Mouse (Mus musculus): Measurements from ENCODE around the gene Cops4. TPM values are rescaled to one million over a fixed set of nuclear protein-coding genes. Genes with fewer than 3 reads are reported as not detected.
A peak's percentile ranks its signal among the peaks of the same experiment; 100 is the strongest.

The Cops4 gene
- 2.9 and 14.4 TPM in 2 replicates for polyA plus RNA-seq (2012; ENCODE audit: insufficient read depth, low replicate concordance)

DNA sequence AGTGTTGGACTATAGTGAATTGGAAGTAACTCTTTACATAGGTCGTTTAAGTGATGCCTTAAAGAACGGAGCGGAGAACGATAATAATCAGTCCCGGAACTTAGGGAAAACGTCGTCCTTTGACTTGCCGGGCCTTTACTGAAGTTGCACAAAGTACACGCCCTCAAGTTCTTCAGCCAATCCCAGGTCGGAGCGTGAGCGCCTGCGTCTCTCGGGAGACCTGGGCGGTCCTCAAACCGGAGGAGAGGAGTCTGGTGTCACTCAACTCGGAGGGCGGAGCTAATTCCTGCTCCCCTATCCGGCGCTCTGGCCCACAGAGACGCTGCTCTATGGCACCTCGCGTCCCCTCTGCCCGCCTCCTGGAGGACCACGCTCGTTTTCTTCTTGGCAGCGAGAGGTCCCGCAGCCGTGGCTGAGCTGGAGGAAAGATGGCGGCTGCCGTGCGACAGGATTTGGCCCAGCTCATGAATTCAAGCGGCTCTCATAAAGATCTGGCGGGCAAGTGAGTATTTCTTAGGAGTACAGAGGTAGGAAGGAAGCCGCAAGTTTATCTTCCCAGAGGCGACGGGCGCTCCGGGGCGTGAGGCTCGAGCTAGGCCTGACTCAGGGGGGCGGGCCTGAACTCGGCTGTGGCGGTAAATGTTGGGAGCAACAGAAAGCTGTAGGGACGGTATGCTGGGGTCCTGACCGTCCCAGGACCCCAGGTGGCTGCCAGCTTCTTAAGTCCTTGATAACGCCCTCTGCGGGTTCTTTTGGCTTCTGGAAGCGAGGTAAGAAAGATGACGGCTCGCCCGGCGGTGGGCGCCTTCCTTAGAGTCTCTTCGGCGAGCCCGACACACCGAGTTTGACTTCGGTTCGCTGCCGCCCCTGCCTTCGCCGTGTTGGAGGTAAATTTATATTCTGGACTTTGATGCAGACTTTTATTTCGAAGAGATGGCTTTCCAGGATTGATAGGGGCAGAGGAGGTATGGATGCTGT is at the start of gene Cops4:
Gene Cops4 (plus strand): TSS at position 261 of the 978 bp plus-strand sequence.
- no peaks in the 10 kb centered on the region for H3K9me3 ChIP-seq
- TF ChIP-seq GATA1 (IDR thresholded peaks at IDR 0.05; ENCODE audit: borderline replicate concordance, low read length) (no peak), FLI1 (IDR thresholded peaks at IDR 0.05; ENCODE audit: low read length) (no peak)
- peaks cover 3% of the 10 kb centered on the region for H3K27me3 ChIP-seq (replicated peaks)
- peaks cover 57% of the 10 kb centered on the region for H3K4me1 ChIP-seq
- peak within 1 kb of the TSS; percentile 95 for H3K4me3 ChIP-seq (replicated peaks)
- H3K36me3 ChIP-seq (replicated peaks; ENCODE audit: low read length), result peaks cover 13% of the 10 kb centered on the region

DNA sequence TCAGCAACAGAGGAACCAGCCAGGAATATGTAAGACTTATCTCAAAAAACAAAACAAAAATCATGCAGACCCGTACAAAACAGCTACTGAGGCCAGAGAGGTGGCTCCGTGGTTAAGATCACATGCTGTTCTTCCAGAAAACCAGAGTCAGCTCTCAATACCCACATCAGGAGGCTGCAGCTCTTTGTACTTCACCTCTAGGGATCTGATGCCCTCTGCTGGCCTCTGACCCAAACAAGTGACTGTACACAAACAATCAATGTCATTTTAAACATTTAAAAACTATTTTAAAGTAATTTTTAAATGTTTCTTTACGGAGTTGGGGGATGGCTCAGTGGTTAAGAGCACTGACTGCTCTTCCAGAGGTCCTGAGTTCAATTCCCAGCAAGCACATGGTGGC is 41.8 kb upstream of the Cops4 start:
- Histone ChIP-seq H3K36me3 (replicated peaks; ENCODE audit: low read length) (peaks cover 85% of the 10 kb centered on the region), H3K9me3 (no peaks in the 10 kb centered on the region), H3K27me3 (replicated peaks) (no peaks in the 10 kb centered on the region), H3K4me1 (peaks cover 22% of the 10 kb centered on the region), H3K4me3 (replicated peaks) (no peak overlapping the region)
- TF ChIP-seq FLI1 (IDR thresholded peaks at IDR 0.05; ENCODE audit: low read length), result no peak
- no peak for TF ChIP-seq GATA1 (IDR thresholded peaks at IDR 0.05; ENCODE audit: borderline replicate concordance, low read length)

DNA sequence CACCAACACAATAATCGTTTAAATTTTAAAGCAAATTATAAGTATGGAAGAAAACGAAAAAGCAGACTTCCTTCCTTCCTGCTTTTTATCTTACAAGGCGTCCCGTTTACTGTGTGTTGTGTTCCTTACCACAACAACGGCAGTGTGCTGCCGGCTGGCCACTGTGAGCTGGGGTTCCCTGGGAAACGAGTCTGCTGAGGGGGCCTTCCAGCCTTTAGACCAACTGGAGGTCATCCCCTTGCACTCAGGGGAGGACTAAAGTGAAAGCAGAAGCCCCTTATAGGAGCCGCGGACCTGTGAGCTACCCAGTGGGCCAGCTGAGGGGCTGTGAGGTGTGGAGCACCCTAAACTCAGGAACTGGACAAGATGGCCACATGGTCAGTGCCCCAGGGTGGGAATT is 40.5 kb upstream of the Cops4 start:
- H3K36me3 ChIP-seq (replicated peaks; ENCODE audit: low read length), result peaks cover 84% of the 10 kb centered on the region

DNA sequence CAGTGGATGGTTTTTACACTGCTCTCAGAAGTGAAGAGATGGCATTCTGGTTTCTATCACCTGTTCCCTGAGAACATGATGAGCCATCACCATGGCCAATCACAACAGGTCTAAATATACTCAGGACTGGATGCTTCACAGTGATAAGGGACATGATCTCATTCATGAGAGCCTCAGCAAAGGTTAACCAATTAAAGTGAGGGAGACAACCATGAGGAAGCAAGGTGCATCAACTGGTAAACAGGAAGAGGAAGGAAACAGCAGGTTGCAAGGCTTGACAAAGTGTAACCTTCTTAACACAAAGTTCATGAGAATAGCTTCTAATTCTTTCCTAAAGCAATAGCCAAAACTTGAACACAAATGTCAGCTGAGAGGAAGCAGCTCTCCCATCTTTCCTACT is 34.5 kb upstream of the Cops4 start:
- no peak for TF ChIP-seq FLI1 (IDR thresholded peaks at IDR 0.05; ENCODE audit: low read length)
- TF ChIP-seq GATA1 (IDR thresholded peaks at IDR 0.05; ENCODE audit: borderline replicate concordance, low read length), result no peak
- H3K4me3 ChIP-seq (replicated peaks), result no peak overlapping the region
- peaks cover 75% of the 10 kb centered on the region for H3K36me3 ChIP-seq (replicated peaks; ENCODE audit: low read length)
- no peaks in the 10 kb centered on the region for H3K9me3 ChIP-seq
- no peaks in the 10 kb centered on the region for H3K27me3 ChIP-seq (replicated peaks)
- peaks cover 24% of the 10 kb centered on the region for H3K4me1 ChIP-seq

More for the DNA sequence above, 40.5 kb upstream of the Cops4 start:
- Histone ChIP-seq H3K9me3 (no peaks in the 10 kb centered on the region), H3K4me1 (peaks cover 11% of the 10 kb centered on the region), H3K4me3 (replicated peaks) (no peak overlapping the region), H3K27me3 (replicated peaks) (no peaks in the 10 kb centered on the region)
- TF ChIP-seq FLI1 (IDR thresholded peaks at IDR 0.05; ENCODE audit: low read length) (no peak), GATA1 (IDR thresholded peaks at IDR 0.05; ENCODE audit: borderline replicate concordance, low read length) (no peak)

- H3K4me1 ChIP-seq, result peaks cover 55% of the 10 kb centered on the region
- H3K9me3 ChIP-seq, result no peaks in the 10 kb centered on the region
- H3K27me3 ChIP-seq (replicated peaks), result no peaks in the 10 kb centered on the region
- H3K36me3 ChIP-seq (replicated peaks; ENCODE audit: low read length), result peaks cover 46% of the 10 kb centered on the region
- H3K4me3 ChIP-seq (replicated peaks), result no peak overlapping the region
- TF ChIP-seq FLI1 (IDR thresholded peaks at IDR 0.05; ENCODE audit: low read length) (no peak), GATA1 (IDR thresholded peaks at IDR 0.05; ENCODE audit: borderline replicate concordance, low read length) (no peak)
These were observed 31.0 kb upstream of the Cops4 start for GRCm38 (mm10) chr5:100487120-100487519.

- peaks cover 44% of the 10 kb centered on the region for H3K36me3 ChIP-seq (replicated peaks; ENCODE audit: low read length)
- no peak overlapping the region for H3K4me3 ChIP-seq (replicated peaks)
- peaks cover 58% of the 10 kb centered on the region for H3K4me1 ChIP-seq
These were observed 29.9 kb upstream of the Cops4 start for GRCm38 (mm10) chr5:100488231-100488630.

GRCm38 (mm10) chr5:100489340-100489739 is 28.8 kb upstream of the Cops4 start:
- Histone ChIP-seq H3K4me3 (replicated peaks) (no peak overlapping the region), H3K4me1 (peaks cover 56% of the 10 kb centered on the region), H3K9me3 (no peaks in the 10 kb centered on the region), H3K36me3 (replicated peaks; ENCODE audit: low read length) (peaks cover 37% of the 10 kb centered on the region), H3K27me3 (replicated peaks) (no peaks in the 10 kb centered on the region)
- TF ChIP-seq GATA1 (IDR thresholded peaks at IDR 0.05; ENCODE audit: borderline replicate concordance, low read length), result no peak
- TF ChIP-seq FLI1 (IDR thresholded peaks at IDR 0.05; ENCODE audit: low read length), result no peak

More at GRCm38 (mm10) chr5:100488231-100488630, 29.9 kb upstream of the Cops4 start:
- no peak for TF ChIP-seq GATA1 (IDR thresholded peaks at IDR 0.05; ENCODE audit: borderline replicate concordance, low read length)
- TF ChIP-seq FLI1 (IDR thresholded peaks at IDR 0.05; ENCODE audit: low read length), result no peak
- no peaks in the 10 kb centered on the region for H3K27me3 ChIP-seq (replicated peaks)
- no peaks in the 10 kb centered on the region for H3K9me3 ChIP-seq

DNA sequence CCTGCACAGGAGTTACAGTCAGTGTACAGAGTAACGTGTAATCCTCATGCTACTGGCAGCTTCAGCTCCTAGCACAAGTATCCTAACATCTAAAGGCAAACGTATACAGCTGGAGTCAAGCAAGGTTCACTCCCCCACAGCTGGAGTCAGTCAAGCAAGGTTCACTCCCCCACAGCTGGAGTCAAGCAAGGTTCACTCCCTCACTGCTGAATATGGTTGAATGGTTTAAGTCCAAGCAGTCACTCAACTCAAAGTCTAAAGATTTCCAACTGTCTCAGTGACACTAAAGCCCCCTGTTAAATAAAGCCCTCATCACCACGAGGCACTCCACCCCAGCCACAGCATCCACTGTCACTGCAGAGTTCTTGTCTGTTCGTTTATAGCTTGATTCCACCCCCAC is 26.4 kb upstream of the Cops4 start:
- H3K27me3 ChIP-seq (replicated peaks), result no peaks in the 10 kb centered on the region
- no peak overlapping the region for H3K4me3 ChIP-seq (replicated peaks)
- H3K4me1 ChIP-seq, result peaks cover 59% of the 10 kb centered on the region
- TF ChIP-seq GATA1 (IDR thresholded peaks at IDR 0.05; ENCODE audit: borderline replicate concordance, low read length) (no peak), FLI1 (IDR thresholded peaks at IDR 0.05; ENCODE audit: low read length) (no peak)
- H3K36me3 ChIP-seq (replicated peaks; ENCODE audit: low read length), result peaks cover 18% of the 10 kb centered on the region
- H3K9me3 ChIP-seq, result no peaks in the 10 kb centered on the region

DNA sequence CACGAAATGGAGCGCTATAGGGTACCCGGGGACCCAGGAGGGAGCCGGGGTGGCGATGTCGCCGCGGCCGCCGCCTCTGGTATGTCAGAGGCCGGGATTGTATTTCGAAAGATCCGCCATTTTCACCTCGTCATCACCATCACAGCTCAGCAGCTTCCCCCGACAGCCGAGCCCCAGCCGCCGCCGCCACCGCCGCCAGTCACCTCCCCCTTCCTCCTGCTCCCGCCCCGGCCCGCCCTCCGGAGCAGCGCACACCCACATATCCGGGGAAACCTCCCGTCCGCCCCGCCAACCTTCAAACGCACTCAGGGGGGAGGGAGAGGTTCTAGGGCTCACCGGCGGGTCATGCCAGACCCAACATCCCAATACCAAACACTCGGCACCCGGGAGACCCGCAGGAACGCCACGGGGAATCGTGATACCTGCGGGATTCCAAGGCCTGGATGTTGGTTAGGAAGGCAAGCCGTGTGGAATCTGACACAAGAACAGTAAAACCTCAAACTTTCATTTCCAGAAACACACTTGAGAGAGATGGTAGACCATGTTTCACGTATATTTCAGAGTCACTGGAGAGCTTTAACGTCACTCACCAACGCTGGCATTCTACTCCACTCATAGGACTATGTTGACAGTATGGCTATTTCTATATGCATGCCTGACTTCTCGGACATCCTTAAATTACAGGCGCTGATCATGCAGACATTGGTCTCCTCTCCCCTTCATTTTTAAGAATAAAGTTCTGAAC is 19.5 kb upstream of the Cops4 start:
- TF ChIP-seq GATA1 (IDR thresholded peaks at IDR 0.05; ENCODE audit: borderline replicate concordance, low read length), result no peak
- TF ChIP-seq FLI1 (IDR thresholded peaks at IDR 0.05; ENCODE audit: low read length), result no peak
- H3K4me3 ChIP-seq (replicated peaks), result peak overlapping the region; percentile 97
- no peaks in the 10 kb centered on the region for H3K36me3 ChIP-seq (replicated peaks; ENCODE audit: low read length)
- H3K4me1 ChIP-seq, result peaks cover 32% of the 10 kb centered on the region
- no peaks in the 10 kb centered on the region for H3K27me3 ChIP-seq (replicated peaks)
- no peaks in the 10 kb centered on the region for H3K9me3 ChIP-seq

All from megakaryocyte, embryonic 14.5 days (primary cell).